30 mouse cellular contexts compared by ENCODE assay signal in the genomic region with DNA sequence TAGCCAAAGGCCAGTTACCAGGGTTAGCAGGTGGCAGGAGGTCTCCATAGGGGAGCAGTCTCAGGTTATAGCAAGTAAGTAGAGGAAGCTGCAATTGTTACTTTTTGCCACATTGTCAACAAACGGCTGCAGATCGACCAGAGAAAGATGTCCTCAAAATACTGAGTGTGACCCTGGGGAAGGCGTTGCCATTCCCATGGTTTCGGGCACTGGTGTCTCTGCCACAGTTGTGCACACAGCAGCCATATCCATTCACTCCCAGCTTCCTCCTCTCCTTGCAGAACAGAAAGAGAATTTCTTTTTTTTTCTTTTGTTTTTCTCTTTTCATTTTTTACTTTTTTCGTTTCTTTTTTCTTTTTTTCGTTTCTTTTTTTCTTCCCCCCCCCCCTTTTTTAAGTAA.
"Had no signal": no experiment of that assay in that cellular context is flagged by ENCODE, and none has a peak within 500 bp of the region (broad histone marks: within the 10 kb centered on the region; RNA-seq: fewer than 3 reads in every experiment).

No protein-coding gene starts in this region.

- H3K9me3 ChIP-seq: limb, embryonic 10.5 days; limb, embryonic 12.5 days; limb, embryonic 15.5 days; liver, embryonic 13.5 days; liver, embryonic 15.5 days; lung, embryonic 15.5 days; midbrain, embryonic 10.5 days; midbrain, embryonic 12.5 days; neural tube, embryonic 12.5 days had no signal

- ATAC-seq: liver, embryonic 12.5 days; liver, postnatal 0 days; lung, postnatal 0 days; midbrain, embryonic 13.5 days; midbrain, embryonic 16.5 days had no signal

- H3K27ac ChIP-seq: limb, embryonic 10.5 days; limb, embryonic 12.5 days; limb, embryonic 13.5 days; limb, embryonic 15.5 days; liver, embryonic 12.5 days; liver, embryonic 13.5 days; liver, embryonic 14.5 days; liver, embryonic 15.5 days; lung, embryonic 15.5 days; macrophage; midbrain, embryonic 10.5 days; midbrain, embryonic 12.5 days; midbrain, embryonic 13.5 days; neural tube, embryonic 12.5 days had no signal

- DNase-seq: left cerebral cortex, postnatal 4 days; liver; liver, embryonic 13.5 days; liver, postnatal 0 days; lung, adult 18-20 months; lung, adult 2 months; lung, embryonic 14.5 days; lung, postnatal 10 days; lung, postnatal 14 days; lung, postnatal 36 days; lung, postnatal 4 days; midbrain, embryonic 14.5 days had no signal

- H3K27me3 ChIP-seq: limb, embryonic 12.5 days; limb, embryonic 13.5 days; limb, embryonic 15.5 days; liver, embryonic 12.5 days; liver, embryonic 13.5 days; liver, embryonic 15.5 days; lung, embryonic 15.5 days; megakaryocyte, embryonic 14.5 days; midbrain, embryonic 12.5 days; midbrain, embryonic 13.5 days; neural tube, embryonic 12.5 days had no signal

- H3K36me3 ChIP-seq: limb, embryonic 10.5 days; limb, embryonic 12.5 days; limb, embryonic 13.5 days; limb, embryonic 15.5 days; liver, embryonic 12.5 days; liver, embryonic 13.5 days; liver, embryonic 15.5 days; lung, embryonic 15.5 days; midbrain, embryonic 10.5 days; midbrain, embryonic 12.5 days; midbrain, embryonic 13.5 days; neural tube, embryonic 12.5 days had no signal

- H3K9ac ChIP-seq: limb, embryonic 12.5 days; limb, embryonic 13.5 days; limb, embryonic 15.5 days; liver, embryonic 12.5 days; liver, embryonic 13.5 days; liver, embryonic 14.5 days; liver, embryonic 15.5 days; liver, postnatal 0 days; lung, embryonic 14.5 days; lung, embryonic 15.5 days; midbrain, embryonic 12.5 days; midbrain, embryonic 13.5 days; neural tube, embryonic 12.5 days had no signal

- H3K4me3 ChIP-seq: limb, embryonic 10.5 days; limb, embryonic 12.5 days; limb, embryonic 13.5 days; limb, embryonic 15.5 days; liver, embryonic 12.5 days; liver, embryonic 13.5 days; liver, embryonic 15.5 days; lung, embryonic 15.5 days; megakaryocyte, embryonic 14.5 days; midbrain, embryonic 10.5 days; midbrain, embryonic 12.5 days; midbrain, embryonic 13.5 days; myocyte; neural tube, embryonic 12.5 days had no signal

- H3K4me1 ChIP-seq: limb, embryonic 10.5 days; limb, embryonic 12.5 days; limb, embryonic 13.5 days; limb, embryonic 15.5 days; megakaryocyte, embryonic 14.5 days; midbrain, embryonic 12.5 days; midbrain, embryonic 13.5 days; neural tube, embryonic 12.5 days had no signal

- H3K4me2 ChIP-seq: limb, embryonic 12.5 days; limb, embryonic 13.5 days; limb, embryonic 15.5 days; liver, embryonic 11.5 days; liver, embryonic 12.5 days; liver, embryonic 13.5 days; liver, embryonic 15.5 days; lung, embryonic 14.5 days; lung, embryonic 15.5 days; midbrain, embryonic 12.5 days; midbrain, embryonic 13.5 days; neural tube, embryonic 12.5 days had no signal
